Mouse (Mus musculus) testis, postnatal 10 days (tissue): ENCODE measurements around the gene Slc1a4.

Experiments used
- DNase-seq: peaks from one replicate; pipeline ENCODE4 v3.0.0; 2021; ENCODE audit warnings: low spot score

The Slc1a4 gene

GRCm38 (mm10) chr11:20332561-20333514 lies at the start of gene Slc1a4:
TSS of gene Slc1a4 (minus strand) at chr11:20332713.
- DNase-seq: peak; percentile 92

GRCm38 (mm10) chr11:20380106-20380505 lies 47.6 kb upstream of the Slc1a4 start:
- no peak for DNase-seq

- DNase-seq: no peak
These were observed 44.1 kb upstream of the Slc1a4 start for GRCm38 (mm10) chr11:20376642-20377041.

DNA sequence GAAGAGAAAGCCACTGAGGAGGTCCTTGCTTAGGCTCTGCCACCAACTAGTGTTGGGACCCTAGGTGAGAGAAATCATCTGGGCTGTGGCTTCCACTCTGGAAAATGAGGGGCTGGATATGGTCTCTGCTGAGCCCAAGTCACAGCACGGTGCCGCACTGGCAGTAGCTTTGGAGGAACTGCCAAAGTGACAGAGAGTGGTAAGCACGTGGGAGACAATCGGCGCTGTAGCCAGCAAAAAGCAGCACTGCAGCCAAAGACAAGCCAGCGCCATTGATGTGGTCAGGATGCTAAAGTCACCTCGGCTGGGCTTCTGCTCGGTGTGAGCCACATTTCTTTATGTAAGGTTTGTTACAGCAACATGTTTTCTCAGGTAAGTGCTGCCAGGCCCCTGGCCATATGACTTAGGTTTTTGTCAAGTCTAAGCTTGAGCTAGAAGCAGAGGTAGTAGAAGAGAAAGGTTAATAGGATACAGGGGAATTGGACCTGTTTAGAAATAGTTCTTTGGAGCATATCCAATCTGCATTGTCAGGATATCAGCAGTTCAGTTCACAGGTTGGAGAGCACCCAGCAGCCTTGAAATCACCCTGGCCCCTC lies 40.2 kb upstream of the Slc1a4 start:
- DNase-seq: no peak

- DNase-seq: no peak
These were observed 38.0 kb upstream of the Slc1a4 start for GRCm38 (mm10) chr11:20370486-20370885.

GRCm38 (mm10) chr11:20366456-20366855 lies 33.9 kb upstream of the Slc1a4 start:
- no peak for DNase-seq

DNA sequence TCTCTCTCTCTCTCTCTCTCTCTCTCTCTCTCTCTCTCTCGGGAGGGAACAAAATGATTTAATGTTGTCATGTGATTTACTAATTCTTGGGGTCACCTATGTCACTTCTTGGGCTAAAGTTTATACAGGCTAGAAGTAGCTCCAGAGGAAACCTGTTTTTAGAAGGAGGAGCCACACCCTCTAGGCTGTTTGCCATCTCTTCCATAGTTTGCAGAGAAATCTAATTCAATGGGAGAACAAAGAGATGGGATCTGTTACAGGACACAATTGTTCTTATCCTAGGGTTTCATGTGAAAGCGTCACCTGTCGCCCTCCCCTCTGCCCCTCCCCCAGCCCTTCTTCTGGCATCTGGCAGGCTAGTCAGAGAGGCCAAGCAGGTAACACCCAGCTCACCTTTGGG lies 28.8 kb upstream of the Slc1a4 start:
- DNase-seq: no peak

DNA sequence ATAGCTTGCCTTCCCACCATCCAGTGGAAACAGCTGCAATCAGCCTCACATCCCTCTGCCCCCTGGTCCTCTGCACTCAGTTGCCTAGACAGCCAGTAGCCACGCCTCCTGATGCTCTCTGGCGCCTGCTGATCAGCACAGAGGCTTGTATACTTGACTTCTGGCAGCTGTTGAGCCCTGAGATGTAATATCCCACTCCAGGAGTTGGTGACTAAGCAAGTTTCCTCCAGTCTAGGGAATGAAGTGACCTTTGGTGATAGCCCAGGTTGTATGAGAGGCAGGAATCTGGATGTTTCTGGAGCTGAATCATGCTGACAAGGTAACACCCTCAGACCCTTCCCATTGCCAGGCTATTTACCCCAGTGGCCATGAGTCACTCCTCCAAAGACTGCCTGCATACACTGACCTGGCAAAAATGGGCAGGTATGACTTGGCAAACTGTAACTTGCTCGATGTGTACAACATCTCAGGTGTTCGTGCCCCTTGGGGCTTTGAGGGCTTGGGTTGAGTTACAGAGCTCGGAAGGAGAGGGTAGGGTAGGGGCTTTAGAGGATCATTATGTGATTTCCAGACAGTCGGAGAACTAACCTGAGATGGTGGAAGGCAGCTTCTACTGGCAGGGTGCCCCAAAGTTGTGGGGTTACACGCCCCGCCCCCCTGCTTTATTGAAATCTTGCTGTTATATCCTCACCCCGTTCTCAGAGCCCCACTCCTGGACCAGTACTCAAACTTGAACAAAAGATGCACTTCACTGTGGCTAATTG lies 25.4 kb upstream of the Slc1a4 start:
- DNase-seq: no peak

DNA sequence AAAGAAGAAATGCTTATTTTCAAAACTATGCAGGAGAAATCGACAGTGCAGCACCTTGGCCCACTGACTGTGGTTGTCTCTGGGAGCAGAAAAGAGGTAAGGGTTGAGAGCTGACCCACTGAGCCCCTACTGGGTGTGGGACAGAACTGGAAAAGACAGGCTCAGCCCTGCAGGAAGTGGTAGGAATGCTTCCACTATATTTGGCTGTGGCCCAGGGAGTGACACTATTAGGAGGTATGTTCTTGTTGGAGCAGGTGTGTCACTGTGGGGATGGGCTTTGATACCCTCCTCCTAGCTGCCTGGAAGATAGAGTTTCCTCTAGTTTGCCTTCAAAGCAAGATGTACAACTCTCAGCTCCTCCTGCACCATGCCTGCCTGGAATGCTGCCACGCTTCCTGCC lies 16.0 kb upstream of the Slc1a4 start:
- DNase-seq: no peak

DNA sequence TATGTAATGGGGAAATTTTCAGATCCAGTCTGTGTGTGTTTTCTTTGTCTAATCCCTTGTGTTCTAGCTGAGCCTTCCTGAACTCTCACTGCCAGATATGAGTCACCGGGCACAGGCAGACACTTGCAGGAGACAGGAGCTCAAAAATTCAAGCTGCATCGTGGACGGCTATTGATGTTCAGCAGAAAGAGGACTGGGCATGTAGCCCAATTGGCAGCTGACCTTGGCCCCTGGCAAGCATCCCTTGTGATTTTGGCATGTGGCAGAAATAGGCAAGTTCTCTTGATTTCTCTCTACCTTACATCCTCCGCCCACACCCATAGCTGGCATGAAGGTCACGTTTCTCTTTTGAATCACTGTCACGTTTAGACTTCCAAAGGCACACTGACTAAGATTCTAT lies 15.0 kb upstream of the Slc1a4 start:
- peak; percentile 74 for DNase-seq

DNA sequence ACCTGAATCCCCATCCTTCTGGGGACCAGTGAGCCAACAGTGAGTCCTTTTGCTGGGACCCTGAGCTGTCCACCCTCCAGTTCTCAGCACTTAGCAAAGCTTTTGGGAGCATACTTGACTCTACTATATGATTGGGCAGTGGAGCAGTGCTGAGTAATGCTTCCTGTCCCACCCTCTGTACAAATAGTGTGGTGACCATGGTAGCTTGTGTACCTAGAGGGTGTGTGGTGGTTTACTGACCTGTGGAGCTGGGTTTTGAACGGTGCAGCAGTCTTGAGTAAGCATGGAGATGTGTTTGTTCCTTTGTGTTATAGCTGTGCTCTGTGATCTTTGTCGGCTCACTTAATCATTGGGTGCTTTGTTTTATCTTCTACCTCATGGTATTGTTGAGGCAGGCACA lies 13.9 kb upstream of the Slc1a4 start:
- DNase-seq: no peak

DNA sequence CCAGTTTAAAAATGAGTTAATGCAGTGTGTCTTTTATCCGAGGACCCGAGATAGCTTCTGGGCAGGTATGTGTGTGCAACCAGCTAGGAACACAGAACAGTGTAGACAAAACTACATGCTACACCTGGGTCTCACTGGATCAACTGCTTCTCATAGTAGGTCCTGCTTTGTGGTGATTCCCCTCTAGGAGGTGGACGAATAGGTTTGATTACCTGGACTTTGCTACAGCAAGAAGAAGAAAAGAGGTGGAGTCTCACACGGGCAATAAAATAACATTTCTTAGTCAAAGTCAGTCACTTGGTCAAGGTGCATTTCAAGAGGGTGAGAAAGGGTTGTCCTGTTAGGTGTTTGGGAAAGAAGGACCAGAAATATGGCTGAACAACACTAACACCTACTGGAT lies 11.4 kb upstream of the Slc1a4 start:
- DNase-seq: no peak

DNA sequence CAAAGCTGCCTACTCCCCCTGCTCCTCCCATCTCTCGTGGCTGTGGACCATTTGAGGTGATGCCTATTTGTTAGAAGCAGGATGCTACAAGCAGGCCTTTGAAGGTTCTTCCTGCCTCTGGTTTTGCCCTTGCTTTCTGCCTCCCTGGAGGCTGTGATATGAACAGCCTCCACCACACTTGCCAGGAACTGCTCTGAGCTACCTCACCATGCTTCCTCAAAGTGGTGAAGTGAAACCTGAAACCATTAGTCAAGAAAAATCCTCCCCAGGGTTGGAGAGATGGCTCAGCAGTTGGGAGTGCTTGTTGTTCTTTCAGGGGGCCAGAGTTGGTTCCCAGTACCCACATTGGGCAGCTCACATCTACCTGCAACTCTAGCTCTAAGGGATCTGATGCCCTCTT lies 9.1 kb upstream of the Slc1a4 start:
- DNase-seq: no peak

GRCm38 (mm10) chr11:20338703-20339102 lies 6.2 kb upstream of the Slc1a4 start:
- DNase-seq: no peak

DNA sequence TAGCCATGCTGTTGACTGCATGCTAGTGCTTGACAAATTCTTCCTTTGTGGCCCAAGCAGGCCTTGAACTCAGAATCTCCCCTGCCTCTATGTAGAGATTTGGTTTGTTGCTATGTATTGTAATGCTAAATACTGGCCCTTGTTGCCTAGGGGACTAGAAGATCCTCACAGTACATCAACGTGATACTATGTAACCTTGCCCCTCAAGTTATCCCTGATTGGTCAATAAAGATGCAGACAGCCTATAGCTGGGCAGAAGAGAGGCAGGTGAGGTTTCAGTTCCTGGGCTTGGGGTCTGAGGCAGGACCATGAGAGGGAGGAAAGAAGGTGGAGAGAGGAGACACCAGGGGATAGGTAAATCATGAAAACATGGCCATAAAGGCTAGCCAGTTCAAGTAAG lies 1.8 kb upstream of the Slc1a4 start:
- no peak for DNase-seq

DNA sequence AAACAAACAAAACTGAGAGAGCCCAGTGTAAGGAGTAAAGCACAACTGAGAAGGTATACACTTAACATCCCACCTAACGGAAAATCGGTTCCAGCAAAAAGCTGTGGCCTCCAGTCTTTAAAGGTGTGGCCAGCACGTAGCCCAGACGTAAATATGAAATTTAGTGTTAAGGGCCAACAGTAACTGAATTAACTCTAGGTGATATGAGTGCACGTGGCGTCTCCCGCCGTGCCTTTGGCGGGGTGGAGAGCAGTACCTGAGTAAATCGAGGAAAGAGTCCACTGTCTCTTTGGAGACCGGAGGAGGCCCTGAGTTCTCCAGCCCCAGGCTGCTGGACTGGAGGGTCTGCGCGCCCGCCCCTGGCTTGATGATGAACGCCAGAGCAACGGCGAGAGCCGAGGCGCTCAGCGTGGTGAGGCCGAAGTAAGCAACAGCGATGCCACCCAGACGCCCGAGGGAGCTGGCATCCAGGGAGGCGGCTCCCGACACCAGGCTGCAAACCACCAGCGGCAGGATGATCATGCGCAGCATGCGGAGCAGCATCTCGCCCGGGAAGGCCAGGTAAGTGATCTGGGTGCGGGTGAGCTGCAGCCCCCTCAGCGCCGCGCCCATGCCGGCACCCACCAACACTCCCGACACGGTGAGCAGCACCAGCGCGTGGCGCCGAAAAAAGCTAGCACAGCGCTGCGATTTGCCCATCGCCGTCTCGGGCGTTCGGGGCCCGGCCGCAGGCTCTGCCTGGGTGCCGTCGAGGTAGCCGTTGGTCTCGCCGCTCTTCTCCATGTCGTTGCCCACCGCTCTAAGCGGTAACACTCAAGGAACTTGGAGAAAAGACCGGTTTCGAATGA lies 599 bp downstream of the Slc1a4 start:
- peak; percentile 56 for DNase-seq

GRCm38 (mm10) chr11:20331027-20331689 lies 1.4 kb downstream of the Slc1a4 start:
- DNase-seq: no peak

DNA sequence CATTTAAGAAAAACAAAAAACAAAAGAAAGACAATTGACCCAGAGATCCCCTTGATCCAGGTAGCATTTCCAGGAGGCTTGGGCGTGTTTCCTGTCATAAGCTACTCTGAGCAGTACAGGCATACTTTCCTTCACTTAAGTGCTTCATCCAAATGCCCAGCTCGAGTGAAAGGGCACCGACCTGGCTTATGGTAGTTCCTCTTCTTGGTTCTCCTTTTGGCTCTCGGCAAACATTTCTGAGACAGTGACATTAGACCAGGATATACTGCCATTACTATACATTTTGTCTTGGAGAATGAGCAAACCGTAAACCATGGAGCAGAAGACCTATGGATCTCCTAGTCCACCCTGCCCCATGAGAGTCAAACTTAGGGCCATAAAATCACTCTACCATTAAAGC lies 2.8 kb downstream of the Slc1a4 start:
- no peak for DNase-seq

DNA sequence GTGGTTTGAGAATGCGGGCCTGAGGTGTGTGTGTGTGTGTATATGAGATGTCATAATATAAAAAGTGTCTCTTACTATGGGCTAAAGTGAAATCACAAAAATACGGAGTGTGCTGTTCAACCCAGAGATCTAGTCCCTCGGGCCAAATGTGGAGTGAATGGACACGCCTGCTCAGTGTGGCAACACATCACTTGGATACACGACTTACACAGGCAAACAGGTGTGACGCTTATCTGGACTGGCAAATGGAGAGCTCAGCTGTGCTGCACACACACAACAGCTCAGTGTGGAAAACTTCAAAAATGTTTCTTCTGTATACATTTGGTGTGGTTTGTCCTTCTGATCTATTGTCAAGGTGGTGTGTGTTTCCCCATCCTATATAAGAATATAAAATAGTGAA lies 3.7 kb downstream of the Slc1a4 start:
- no peak for DNase-seq

- DNase-seq: no peak
These were observed 6.1 kb downstream of the Slc1a4 start for GRCm38 (mm10) chr11:20326328-20326995.
